Mouse (Mus musculus): ENCODE measurements at regions not wholly inside any gene's neighbourhood (a gene's known extent, or its start where the extent isn't known, plus 50 kb on each side); places are given as distances from the start of the nearest gene placed in this dataset.

GRCm38 (mm10) chr4:150725443-150726135 is 73.6 kb upstream of the Slc45a1 start:
- DNase-seq (ENCODE audit: low spot score): no peak

GRCm38 (mm10) chr4:150724823-150725222 is 72.8 kb upstream of the Slc45a1 start:
- DNase-seq (ENCODE audit: low spot score): no peak

GRCm38 (mm10) chr4:150721619-150722283 is 69.8 kb upstream of the Slc45a1 start:
- no peak for DNase-seq (ENCODE audit: low spot score)

GRCm38 (mm10) chr4:150717866-150718265 is 65.9 kb upstream of the Slc45a1 start:
- no peak for DNase-seq (ENCODE audit: low spot score)

GRCm38 (mm10) chr4:150715051-150715450 is 63.1 kb upstream of the Slc45a1 start:
- DNase-seq (ENCODE audit: low spot score): no peak

- DNase-seq (ENCODE audit: low spot score): no peak
Measured at GRCm38 (mm10) chr4:150713291-150713690, 61.3 kb upstream of the Slc45a1 start.

- DNase-seq (ENCODE audit: low spot score): no peak
Measured at GRCm38 (mm10) chr4:150712856-150713255, 60.9 kb upstream of the Slc45a1 start.

- no peak for DNase-seq (ENCODE audit: low spot score)
Measured at GRCm38 (mm10) chr4:150711646-150712045, 59.7 kb upstream of the Slc45a1 start.

- no peak for DNase-seq (ENCODE audit: low spot score)
Measured at GRCm38 (mm10) chr4:150709391-150710130, 57.6 kb upstream of the Slc45a1 start.

GRCm38 (mm10) chr4:150708572-150708984 is 56.6 kb upstream of the Slc45a1 start:
- peak; percentile 10 for DNase-seq (ENCODE audit: low spot score)

GRCm38 (mm10) chr4:150707725-150708571 is 56.0 kb upstream of the Slc45a1 start:
- no peak for DNase-seq (ENCODE audit: low spot score)

GRCm38 (mm10) chr4:150706793-150707724 is 55.1 kb upstream of the Slc45a1 start:
- DNase-seq (ENCODE audit: low spot score): no peak

- no peak for DNase-seq (ENCODE audit: low spot score)
Measured at GRCm38 (mm10) chr4:150706291-150706690, 54.3 kb upstream of the Slc45a1 start.

GRCm38 (mm10) chr4:150703266-150703665 is 51.3 kb upstream of the Slc45a1 start:
- DNase-seq (ENCODE audit: low spot score): no peak
